Mouse (Mus musculus): ENCODE results near the gene Atp8b4.
"Not testable (repeated sequence)": the region's sequence is repeated elsewhere in the genome, so short reads cannot be mapped to it uniquely, and the experiment has no call there.

DNA sequence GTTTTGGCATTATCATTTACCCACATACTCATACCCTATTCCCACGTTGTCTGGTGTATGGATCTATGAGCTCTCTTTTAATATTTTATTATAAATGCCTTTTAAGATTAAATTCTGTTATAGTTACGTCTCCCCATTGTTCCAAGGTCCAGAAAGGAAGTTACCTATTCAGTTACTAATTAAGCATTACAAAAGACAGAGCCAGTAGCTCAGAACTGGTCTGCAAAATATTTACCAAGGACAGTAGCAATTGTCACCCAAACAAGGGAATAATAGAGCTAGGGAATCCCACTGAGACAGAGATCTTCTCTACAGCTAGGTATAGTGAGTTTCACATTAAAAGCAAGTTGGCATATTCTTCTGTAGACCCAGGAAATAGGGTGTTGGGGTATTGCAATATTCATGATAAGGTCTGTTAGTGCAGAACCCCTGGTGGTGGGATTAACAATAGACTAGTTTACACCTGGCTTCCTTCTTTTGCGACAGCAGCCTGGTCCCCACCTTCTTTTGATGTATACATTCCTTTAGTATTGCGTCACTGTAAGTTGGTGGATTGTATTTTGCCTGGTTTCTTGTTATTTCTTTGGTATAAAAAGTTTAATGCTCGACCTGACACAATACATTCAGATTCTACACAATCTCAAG is 22.7 kb upstream of the Atp8b4 start:
- not testable (repeated sequence) for TF ChIP-seq CTCF, POLR2A (IDR thresholded peaks at IDR 0.05; ENCODE audit: insufficient read depth, low read depth, low read length)
